Mouse (Mus musculus) intestine, embryonic 14.5 days (tissue): ENCODE measurements at regions not wholly inside any gene's neighbourhood (a gene's known extent, or its start where the extent isn't known, plus 50 kb on each side); places are given as distances from the start of the nearest gene placed in this dataset. TPM values are rescaled to one million over a fixed set of nuclear protein-coding genes. Genes with fewer than 3 reads are reported as not detected.

ENCODE experiments used
- ATAC-seq: fragments of 200-750 bp; cut with Nextera tagmentation; replicated peaks from 2 replicates; pipeline ENCODE4 v1.8.0; 2017; ENCODE audit warnings: low read depth, moderate number of reproducible peaks, moderate TSS enrichment, moderate library complexity; ENCODE audit not compliant: low FRiP score, low TSS enrichment
- DNase-seq: peaks from one replicate; pipeline ENCODE4 v3.0.0-alpha.2; 2018; ENCODE audit warnings: low spot score
- H3K27ac ChIP-seq: fragments of 300-500 bp; sonication (generic); 2 replicates; pipeline ENCODE4 v1.5.1; 2014; ENCODE audit warnings: low read depth, mild to moderate bottlenecking, control low read depth
- H3K27me3 ChIP-seq: fragments of 300-500 bp; sonication (generic); replicated peaks from 2 replicates; pipeline ENCODE4 v1.6.1; 2014; ENCODE audit warnings: low read length, control low read depth; ENCODE audit not compliant: control insufficient read depth, insufficient read depth
- H3K36me3 ChIP-seq: fragments of 300-500 bp; sonication (generic); 2 replicates; pipeline ENCODE4 v1.6.1; 2014; ENCODE audit warnings: low read length, control low read depth; ENCODE audit not compliant: control insufficient read depth, insufficient read depth
- H3K4me1 ChIP-seq: fragments of 300-500 bp; sonication (generic); replicated peaks from 2 replicates; pipeline ENCODE4 v1.6.1; 2014; ENCODE audit warnings: low read length, control low read depth, mixed read lengths; ENCODE audit not compliant: control insufficient read depth, insufficient read depth
- H3K4me2 ChIP-seq: fragments of 300-500 bp; sonication (generic); 2 replicates; pipeline ENCODE4 v1.6.1; 2014; ENCODE audit warnings: low read length
- H3K4me3 ChIP-seq: fragments of 300-500 bp; sonication (generic); 2 replicates; pipeline ENCODE4 v1.5.1; 2014; ENCODE audit warnings: low read depth, low read length, control low read depth, mixed read lengths
- H3K9ac ChIP-seq: fragments of 300-500 bp; sonication (generic); 2 replicates; pipeline ENCODE4 v1.6.1; 2014; ENCODE audit warnings: mild to moderate bottlenecking, low read length
- H3K9me3 ChIP-seq: fragments of 300-500 bp; sonication (generic); 2 replicates; pipeline ENCODE4 v1.6.1; 2016; ENCODE audit warnings: low read length, control low read depth; ENCODE audit not compliant: control insufficient read depth
- WGBS: fragments of 180-500 bp; shearing (Covaris S2); extraction: QIAGEN DNeasy Blood & Tissue Kit; methylation state at CpG from one replicate; pipeline ENCODE4 v1.1.7; 2014; 5-methylcytosine and 5-hydroxymethylcytosine counted together
- microRNA-seq: library from miRNA; unstranded; fragments of <30 nt; microRNA quantifications from one replicate; pipeline ENCODE4, GENCODE M21; 2016

DNA sequence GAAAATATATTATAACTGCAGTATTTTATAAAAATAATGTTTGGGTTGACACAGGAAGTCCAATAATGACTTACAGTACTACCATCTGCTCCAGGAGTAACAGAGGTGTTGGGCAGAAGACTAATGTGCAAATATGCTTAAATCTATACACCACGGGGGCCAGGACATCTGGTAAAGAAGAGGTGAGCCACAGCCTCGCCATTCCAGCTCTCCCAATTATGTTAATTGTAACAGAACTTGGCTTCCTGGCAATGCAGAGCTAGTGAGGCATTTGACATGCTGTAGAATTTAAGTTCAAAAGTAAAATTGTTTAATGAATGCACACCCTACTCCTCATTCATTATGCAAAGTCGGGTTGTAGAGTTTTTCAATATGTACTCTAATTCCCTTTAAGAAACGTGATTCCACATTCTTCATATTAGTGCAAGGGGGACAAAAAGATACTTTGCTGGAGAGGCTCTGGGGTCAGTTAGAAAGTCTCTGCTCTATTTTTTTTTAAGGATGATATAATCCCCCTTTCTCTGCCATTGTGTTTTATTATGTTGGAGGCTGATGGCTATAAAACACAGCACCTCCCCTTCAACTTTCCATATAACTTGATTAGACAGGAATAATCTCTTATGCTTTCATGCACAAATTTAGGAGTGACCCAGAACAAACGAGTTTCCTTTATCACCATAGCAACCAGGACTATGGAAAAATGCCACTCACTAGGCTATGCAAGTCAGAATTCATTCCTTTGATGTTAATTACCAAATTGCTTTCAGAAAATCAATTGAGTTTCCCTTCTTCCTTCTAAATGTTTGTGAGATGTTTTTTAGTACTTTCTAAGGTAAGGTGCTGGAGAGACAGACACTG lies 188.8 kb upstream of the Tenm2 start:
- no peak overlapping the region for H3K27ac ChIP-seq
- H3K4me2 ChIP-seq = no peak overlapping the region
- no peaks in the 10 kb centered on the region for H3K9me3 ChIP-seq
- no peaks in the 10 kb centered on the region for H3K4me1 ChIP-seq
- no peaks in the 10 kb centered on the region for H3K27me3 ChIP-seq
- no peak for ATAC-seq
- WGBS = 62% methylated on average over 5 of the region's 5 CpGs
- no peak for DNase-seq
- H3K9ac ChIP-seq = no peak overlapping the region
- no peak overlapping the region for H3K4me3 ChIP-seq
- no peaks in the 10 kb centered on the region for H3K36me3 ChIP-seq

DNA sequence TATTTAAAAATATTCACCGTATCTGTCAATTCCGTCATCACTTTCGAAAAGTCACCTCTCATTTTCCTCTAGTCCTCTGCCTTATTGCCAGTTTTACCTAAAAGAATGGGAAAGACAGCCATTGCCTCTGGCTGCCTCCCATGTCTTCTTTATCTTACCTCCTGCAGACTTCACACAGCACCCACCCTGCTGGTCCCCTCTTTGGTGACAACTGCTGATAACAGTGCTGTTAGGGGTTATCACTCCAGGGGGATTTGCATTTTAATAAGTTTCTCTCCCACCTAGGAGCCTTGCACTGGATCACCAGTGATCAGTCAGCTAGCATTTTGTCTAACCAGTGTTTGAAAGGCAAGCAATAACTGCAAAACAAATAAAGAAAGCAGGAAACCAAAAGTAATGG lies 177.1 kb upstream of the Tenm2 start:
- H3K9me3 ChIP-seq = no peaks in the 10 kb centered on the region
- H3K27me3 ChIP-seq = no peaks in the 10 kb centered on the region
- H3K4me3 ChIP-seq = no peak overlapping the region
- H3K4me2 ChIP-seq = no peak overlapping the region
- DNase-seq (no peak), ATAC-seq (no peak)
- H3K4me1 ChIP-seq = no peaks in the 10 kb centered on the region
- 62% methylated on average over 3 of the region's 3 CpGs for WGBS
- H3K27ac ChIP-seq = no peak overlapping the region
- no peak overlapping the region for H3K9ac ChIP-seq
- H3K36me3 ChIP-seq = no peaks in the 10 kb centered on the region

DNA sequence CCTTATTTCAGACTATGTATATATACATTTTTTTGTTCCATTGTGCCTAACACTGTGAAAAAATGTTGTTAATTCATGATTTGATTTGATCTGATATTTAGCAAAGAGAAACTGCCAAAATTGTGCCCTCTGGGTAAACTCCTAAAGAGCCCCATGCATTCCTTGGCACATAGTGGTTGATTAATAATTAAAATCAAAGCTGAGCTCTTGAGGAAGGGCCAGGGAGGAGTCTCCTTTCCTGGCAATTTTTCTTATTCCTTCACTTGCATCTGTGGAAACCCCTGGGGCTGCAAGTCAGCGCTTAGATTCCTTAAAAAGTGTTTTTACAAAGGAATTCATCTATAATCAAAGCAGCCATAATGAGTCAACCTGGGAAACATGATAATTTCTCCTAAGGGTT lies 132.2 kb upstream of the Tenm2 start:
- WGBS = 61% methylated on average over 1 of the region's 1 CpGs
- Histone ChIP-seq H3K4me2 (no peak overlapping the region), H3K9ac (no peak overlapping the region), H3K9me3 (no peaks in the 10 kb centered on the region), H3K4me3 (no peak overlapping the region), H3K27ac (no peak overlapping the region), H3K27me3 (no peaks in the 10 kb centered on the region), H3K36me3 (no peaks in the 10 kb centered on the region), H3K4me1 (no peaks in the 10 kb centered on the region)
- DNase-seq (no peak), ATAC-seq (no peak)

DNA sequence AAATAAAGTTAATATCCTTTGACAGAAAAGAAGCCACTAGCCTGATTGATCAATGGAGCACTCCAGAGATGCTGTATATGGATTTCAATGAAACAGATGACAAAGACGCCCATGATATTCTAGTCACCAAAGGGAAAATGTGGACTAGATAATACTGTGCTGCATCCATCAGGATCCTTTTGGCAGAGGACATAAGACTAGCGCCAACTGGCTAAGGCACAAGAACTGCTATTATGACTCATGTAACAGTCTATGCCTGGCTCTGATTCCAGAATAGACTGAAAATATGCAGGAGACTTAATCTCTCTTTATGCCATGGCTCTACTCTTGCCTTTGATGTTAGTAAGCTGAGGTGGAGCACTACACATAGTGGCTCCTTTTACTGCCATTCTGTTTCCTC lies 128.7 kb upstream of the Tenm2 start:
- Histone ChIP-seq H3K9ac (no peak overlapping the region), H3K27me3 (no peaks in the 10 kb centered on the region), H3K4me1 (no peaks in the 10 kb centered on the region), H3K4me3 (no peak overlapping the region), H3K9me3 (no peaks in the 10 kb centered on the region), H3K27ac (no peak overlapping the region), H3K4me2 (no peak overlapping the region), H3K36me3 (no peaks in the 10 kb centered on the region)
- no peak for DNase-seq
- ATAC-seq = no peak
- 91% methylated on average over 2 of the region's 2 CpGs for WGBS

DNA sequence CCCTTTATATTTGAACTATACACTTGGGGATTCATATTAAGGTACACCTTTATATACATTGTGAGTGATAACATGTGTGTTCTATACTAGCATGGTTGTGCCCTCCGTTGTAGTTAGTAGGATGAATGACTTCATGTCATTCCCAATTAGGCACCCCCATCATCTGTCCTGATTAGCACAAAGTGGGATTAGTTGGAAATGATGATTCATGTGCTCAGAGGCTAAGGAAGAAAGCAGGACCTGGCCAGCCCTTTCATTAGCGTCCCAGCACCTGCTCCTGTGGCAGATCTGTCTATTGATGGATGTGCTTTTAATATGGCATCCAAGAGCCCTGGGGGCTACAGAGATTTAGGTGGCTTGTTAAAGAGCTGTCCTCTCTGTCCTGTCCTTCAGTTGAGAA lies 119.3 kb upstream of the Tenm2 start:
- H3K4me2 ChIP-seq = no peak overlapping the region
- H3K9ac ChIP-seq = no peak overlapping the region
- no peaks in the 10 kb centered on the region for H3K27me3 ChIP-seq
- no peak overlapping the region for H3K4me3 ChIP-seq
- no peaks in the 10 kb centered on the region for H3K9me3 ChIP-seq
- ATAC-seq (no peak), DNase-seq (no peak)
- H3K27ac ChIP-seq = no peak overlapping the region
- 69% methylated on average over 2 of the region's 2 CpGs for WGBS
- no peaks in the 10 kb centered on the region for H3K36me3 ChIP-seq
- no peaks in the 10 kb centered on the region for H3K4me1 ChIP-seq

DNA sequence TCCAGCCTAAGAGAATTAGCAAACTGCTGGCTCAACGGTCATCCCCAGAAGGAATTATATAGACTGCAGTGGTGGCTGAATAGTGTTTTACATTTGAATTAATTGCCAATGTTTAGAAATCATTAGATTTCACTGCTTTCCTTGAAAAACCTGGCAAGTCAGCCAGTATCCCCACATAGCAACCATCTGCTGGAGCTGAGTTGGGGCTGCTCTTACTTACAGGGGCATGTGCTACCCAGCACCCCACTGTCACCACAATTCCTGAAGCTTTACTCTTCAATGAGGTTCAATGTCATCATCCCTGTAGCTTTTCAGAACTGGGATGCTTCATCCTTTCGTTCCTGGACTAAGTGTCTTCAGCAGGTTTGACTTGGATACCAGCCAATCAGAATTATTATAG lies 73.9 kb upstream of the Tenm2 start:
- WGBS = 75% methylated on average over 2 of the region's 2 CpGs

DNA sequence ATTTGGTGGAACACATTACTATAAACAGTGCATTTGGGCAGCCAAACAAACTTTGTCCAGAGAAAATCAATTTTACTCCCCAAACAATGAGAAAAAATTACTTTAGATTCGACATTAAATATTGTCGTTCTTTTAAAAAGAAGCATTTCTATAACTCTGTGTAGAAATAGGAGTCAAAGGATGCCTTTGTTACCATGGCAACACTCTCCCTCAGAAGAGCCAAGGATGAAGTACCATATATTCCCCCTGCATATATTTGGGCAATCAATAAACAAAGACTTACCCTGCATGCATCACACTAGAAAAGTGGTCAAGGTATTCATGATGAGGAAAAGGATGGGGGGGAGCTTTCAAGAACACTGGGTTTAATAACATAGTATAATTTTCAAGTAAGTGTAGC lies 70.9 kb upstream of the Tenm2 start:
- no peak for ATAC-seq
- WGBS = 92% methylated on average over 2 of the region's 2 CpGs
- no peak overlapping the region for H3K27ac ChIP-seq

More for the DNA sequence above, 73.9 kb upstream of the Tenm2 start:
- no peaks in the 10 kb centered on the region for H3K27me3 ChIP-seq
- H3K4me1 ChIP-seq = no peaks in the 10 kb centered on the region
- no peaks in the 10 kb centered on the region for H3K9me3 ChIP-seq
- H3K9ac ChIP-seq = no peak overlapping the region
- no peak for ATAC-seq
- H3K27ac ChIP-seq = no peak overlapping the region
- H3K36me3 ChIP-seq = no peaks in the 10 kb centered on the region
- no peak overlapping the region for H3K4me3 ChIP-seq
- H3K4me2 ChIP-seq = no peak overlapping the region
- DNase-seq = no peak

More for the DNA sequence above, 70.9 kb upstream of the Tenm2 start:
- Histone ChIP-seq H3K9ac (no peak overlapping the region), H3K36me3 (no peaks in the 10 kb centered on the region), H3K4me2 (no peak overlapping the region), H3K4me1 (no peaks in the 10 kb centered on the region), H3K4me3 (no peak overlapping the region), H3K9me3 (no peaks in the 10 kb centered on the region), H3K27me3 (no peaks in the 10 kb centered on the region)
- DNase-seq = no peak

Small RNA genes in the stretch of these regions (microRNA-seq; reads per million reads assigned to microRNA genes)
- not detected for gene Gm25693
